8 mouse cellular contexts compared by ENCODE assay signal in genomic region chr4:137277166-137277513, GRCm38 (mm10). TPM values are rescaled to one million over a fixed set of nuclear protein-coding genes. Genes with fewer than 3 reads are reported as not detected.
DNase-seq lines count a peak whose midpoint lies in the region; ATAC-seq lines count a peak whose summit lies in the region.

TSS of gene Wnt4 (plus strand) at chr4:137277489.

- peak within 1 kb of the TSS; percentile 97 for H3K4me2 ChIP-seq in intestine, embryonic 15.5 days (replicated peaks)
- H3K4me2 ChIP-seq in liver, embryonic 15.5 days, result peak within 1 kb of the TSS; percentile 58

- H3K27ac ChIP-seq in intestine, embryonic 15.5 days, result peak within 1 kb of the TSS; percentile 40; the same call in 1 of the 2 replicates
- H3K27ac ChIP-seq in liver, embryonic 15.5 days (replicated peaks), result no peak within 1 kb of the TSS

- H3K9me3 ChIP-seq in intestine, embryonic 15.5 days, result no peaks in the 10 kb centered on the region
- H3K9me3 ChIP-seq in liver, embryonic 15.5 days (replicated peaks), result no peaks in the 10 kb centered on the region

- H3K27me3 ChIP-seq in intestine, embryonic 15.5 days (replicated peaks), result peaks cover 65% of the 10 kb centered on the region
- peaks cover 89% of the 10 kb centered on the region for H3K27me3 ChIP-seq in liver, embryonic 15.5 days

- H3K4me1 ChIP-seq in intestine, embryonic 15.5 days (replicated peaks), result peaks cover 27% of the 10 kb centered on the region
- H3K4me1 ChIP-seq in liver, embryonic 15.5 days (replicated peaks), result peaks cover 8% of the 10 kb centered on the region; the same call in 1 of the 2 replicates

- DNase-seq in cerebellum, postnatal 10 days, result peak; percentile 49 to 66
- DNase-seq in cerebellum, postnatal 36 days, result no peak
- DNase-seq in adrenal gland, adult 8-10 months, result peak; percentile 79
- DNase-seq in gastrocnemius, adult 18-20 months (ENCODE audit: low spot score), result peak; percentile 63
- peak; percentile 83 for DNase-seq in ovary, adult 18-20 months (ENCODE audit: low spot score)
- no peak for DNase-seq in frontal cortex, postnatal 14 days (ENCODE audit: low spot score in 2 of 2)

- WGBS in intestine, embryonic 15.5 days, result 0% methylated on average over 23 of the region's 45 CpGs
- under 1% methylated on average over 45 of the region's 45 CpGs for WGBS in liver, embryonic 15.5 days (ENCODE audit: insufficient replicate concordance)

- no peaks in the 10 kb centered on the region for H3K36me3 ChIP-seq in intestine, embryonic 15.5 days
- no peaks in the 10 kb centered on the region for H3K36me3 ChIP-seq in liver, embryonic 15.5 days (replicated peaks)

- peak; percentile 77 for ATAC-seq in intestine, embryonic 15.5 days
- ATAC-seq in liver, embryonic 15.5 days (ENCODE audit: insufficient read depth), result peak; percentile 37

- peak within 1 kb of the TSS; percentile 49 for H3K9ac ChIP-seq in intestine, embryonic 15.5 days
- H3K9ac ChIP-seq in liver, embryonic 15.5 days, result no peak within 1 kb of the TSS

- peak within 1 kb of the TSS; percentile 53 for H3K4me3 ChIP-seq in intestine, embryonic 15.5 days (replicated peaks)
- H3K4me3 ChIP-seq in liver, embryonic 15.5 days (replicated peaks), result peak within 1 kb of the TSS; percentile 41

RNA-seq across cellular contexts. Expression of gene Wnt4, which starts in this region (rescaled TPM):
- 100 to 1,000 TPM in 3 of 4 experiments, 10 to 100 TPM in 1; 83.8 to 130 (median 108) TPM for total RNA-seq in adrenal gland, adult 8-10 months (2022)
- total RNA-seq in gastrocnemius, adult 18-20 months (2021), result 10 to 100 TPM; 11.3 to 12.9 TPM
- 2.8 and 4.0 TPM in 2 replicates for polyA plus RNA-seq in intestine, embryonic 15.5 days (2015; fragmentation: Nextera tagmentation; extraction: Ambion mirVana)
- polyA plus RNA-seq in liver, embryonic 15.5 days (2015; fragmentation: Nextera tagmentation; extraction: Ambion mirVana), result 0.15 and 0.40 TPM in 2 replicates

Comparison
In these comparisons a context has a peak if more than half of its experiments do, and no peak if none do; other contexts are left out.
1. RNA of gene Wnt4 (total RNA-seq): 83.8 to 130 TPM in adrenal gland, adult 8-10 months; 11.3 to 12.9 TPM in gastrocnemius, adult 18-20 months; every median in the first group is over 4 times any median in the second.
2. DNase-seq: peak in cerebellum, postnatal 10 days (2 of 2), adrenal gland, adult 8-10 months (single experiment), gastrocnemius, adult 18-20 months (single experiment) and ovary, adult 18-20 months (single experiment); none in cerebellum, postnatal 36 days (0 of 2) and frontal cortex, postnatal 14 days (0 of 2).
3. Peak in ATAC-seq, H3K4me3 ChIP-seq and H3K4me2 ChIP-seq in liver, embryonic 15.5 days; RNA of the gene not detected or under 1 TPM.